Mouse (Mus musculus) brain, embryonic 14.5 days (tissue): ENCODE results near the gene Gpr84.

ENCODE experiments used
- CTCF ChIP-seq: fragments of 200-500 bp; IDR thresholded peaks from 2 replicates; pipeline ENCODE4 v1.5.1; 2012; ENCODE audit warnings: inconsistent platforms, mild to moderate bottlenecking, moderate library complexity, borderline replicate concordance; ENCODE audit not compliant: insufficient read depth, insufficient read length; ENCODE audit errors: extremely low read depth
- POLR2A ChIP-seq: fragments of 200-500 bp; IDR thresholded peaks from 2 replicates; pipeline ENCODE4 v1.6.1; 2012; ENCODE audit warnings: mild to moderate bottlenecking, inconsistent platforms, borderline replicate concordance; ENCODE audit not compliant: poor library complexity, insufficient read depth, insufficient read length, severe bottlenecking; ENCODE audit errors: extremely low read depth

DNA sequence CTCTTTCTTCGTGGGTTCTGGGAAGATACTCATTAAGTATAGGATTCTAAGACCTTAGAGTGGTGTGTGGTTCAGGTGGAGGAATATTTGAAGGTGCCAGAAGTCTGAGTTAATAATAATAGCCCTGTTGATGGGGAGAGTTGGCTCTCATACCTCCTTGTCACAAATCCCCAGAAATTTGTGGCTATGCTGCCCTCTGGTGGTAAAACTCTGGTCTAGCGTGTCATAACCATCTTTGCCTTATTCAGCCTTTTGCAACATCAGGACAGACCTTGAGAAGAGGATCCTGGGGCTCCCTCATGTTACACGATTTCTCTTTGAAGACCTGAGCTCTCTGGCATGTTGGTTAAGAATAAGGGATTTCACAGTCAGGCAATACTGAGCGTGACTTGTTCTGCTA, 32.0 kb upstream of the Gpr84 start:
- TF ChIP-seq CTCF (peak; percentile 85; the same call in 1 of the 2 replicates), POLR2A (no peak)
